Mouse (Mus musculus): ENCODE measurements around the gene Zfp523.

The Zfp523 gene

DNA sequence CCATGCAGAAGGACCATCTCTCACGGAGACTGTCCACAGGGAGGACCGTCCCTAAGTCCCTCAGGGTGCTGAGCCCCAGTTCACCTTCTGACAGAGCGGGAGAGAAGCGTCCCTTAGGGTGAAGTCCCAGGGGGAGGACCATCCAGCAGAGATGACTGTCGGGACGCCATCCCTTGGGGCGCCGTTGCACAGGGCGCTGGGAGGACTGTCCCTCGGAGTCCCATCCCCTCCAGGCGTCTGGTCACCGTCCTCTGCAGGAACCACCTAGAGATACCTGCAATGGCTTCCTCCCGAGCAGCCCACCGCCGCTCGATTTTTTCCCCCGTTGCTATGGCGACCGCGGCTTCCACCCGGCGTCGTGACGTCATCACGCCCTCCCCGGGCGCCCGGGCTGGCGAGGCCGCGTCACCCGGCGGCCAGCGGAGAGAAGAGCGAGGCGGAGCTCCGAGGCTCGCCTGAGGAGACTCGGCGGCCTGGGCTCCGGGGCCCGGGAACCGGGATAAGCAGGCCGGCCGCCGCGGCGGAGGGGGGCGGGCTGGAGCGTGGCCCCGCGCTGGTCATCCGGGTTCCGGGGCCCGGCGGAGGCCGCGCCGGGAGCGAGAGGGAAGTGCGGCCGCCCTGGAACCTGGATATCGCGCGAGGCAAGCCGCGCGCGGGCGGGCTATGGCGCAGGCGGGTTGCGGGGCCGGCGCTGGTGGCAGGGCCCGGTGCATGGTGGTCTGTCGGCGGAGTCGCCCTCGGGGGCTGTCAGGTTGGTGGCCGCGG is at the start of gene Zfp523:
Gene Zfp523 (plus strand): TSS at position 355 of the 765 bp plus-strand sequence.
- DNase-seq = peak; percentile 98

- DNase-seq = no peak
Observed at GRCm38 (mm10) chr17:28129796-28130195, 47.1 kb upstream of the Zfp523 start.

- no peak for DNase-seq
Observed at GRCm38 (mm10) chr17:28130391-28131125, 46.4 kb upstream of the Zfp523 start.

DNA sequence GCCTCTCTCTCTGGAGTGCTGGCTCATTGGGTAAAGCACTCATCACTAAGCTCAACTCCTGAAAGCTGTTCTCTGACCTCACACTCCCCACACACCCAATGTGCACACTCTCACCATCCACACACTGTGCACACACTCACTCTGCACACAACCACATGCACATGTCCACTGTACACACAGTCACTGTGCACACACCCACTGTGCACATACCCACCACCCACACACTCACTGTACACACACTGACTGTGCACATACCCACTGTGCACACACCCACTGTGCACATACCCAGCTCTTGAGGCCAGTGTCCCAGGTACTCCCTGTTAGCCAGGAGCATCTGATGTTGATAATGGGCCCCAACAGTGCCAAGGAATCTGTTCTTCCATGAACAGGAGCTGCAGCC is 45.8 kb upstream of the Zfp523 start:
- DNase-seq = no peak

GRCm38 (mm10) chr17:28133193-28133592 is 43.7 kb upstream of the Zfp523 start:
- peak; percentile 80 for DNase-seq

DNA sequence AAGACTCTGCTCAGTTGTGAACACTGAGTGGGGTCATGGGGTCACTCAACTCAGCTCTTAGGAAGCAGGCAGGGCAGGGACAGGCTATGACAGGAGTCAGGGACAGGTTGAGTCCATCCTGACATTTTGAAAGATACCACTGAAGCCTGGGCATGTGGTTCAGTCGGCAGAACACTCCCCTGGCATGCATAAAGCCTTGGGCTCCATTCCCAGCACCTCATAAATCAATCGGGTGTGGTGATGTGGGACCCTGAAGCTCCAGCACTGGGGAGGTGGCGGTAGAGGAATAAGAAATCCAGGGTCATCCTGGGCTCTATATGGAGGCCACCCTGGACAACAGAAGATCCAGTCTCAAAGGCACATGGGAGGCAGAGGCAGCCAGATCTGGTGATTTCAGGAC is 41.4 kb upstream of the Zfp523 start:
- DNase-seq = no peak

GRCm38 (mm10) chr17:28136266-28136665 is 40.7 kb upstream of the Zfp523 start:
- no peak for DNase-seq

DNA sequence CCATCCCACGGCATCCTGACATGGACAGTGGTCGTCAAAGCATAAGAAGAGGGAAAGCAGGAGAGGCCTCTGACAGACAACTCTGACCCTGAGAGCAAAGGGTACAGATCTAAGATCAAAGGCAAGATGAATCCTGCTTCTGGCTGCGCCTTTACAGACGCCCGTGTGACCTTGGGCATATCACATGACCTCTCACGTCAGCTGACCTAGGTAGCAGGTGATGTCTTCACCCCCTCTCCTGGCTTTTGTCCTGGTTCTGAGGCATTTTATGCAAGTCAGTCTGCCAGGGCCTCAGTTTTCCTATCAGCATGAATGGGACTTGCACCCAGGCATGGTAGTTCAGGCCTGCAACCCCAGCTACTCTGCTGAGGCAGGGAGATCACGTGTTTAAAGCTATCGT is 38.9 kb upstream of the Zfp523 start:
- DNase-seq = no peak

GRCm38 (mm10) chr17:28138685-28139084 is 38.2 kb upstream of the Zfp523 start:
- no peak for DNase-seq

- DNase-seq = no peak
Observed at GRCm38 (mm10) chr17:28140431-28141204, 36.3 kb upstream of the Zfp523 start.

GRCm38 (mm10) chr17:28141205-28141650 is 35.7 kb upstream of the Zfp523 start:
- no peak for DNase-seq

- peak; percentile 63 for DNase-seq
Observed at GRCm38 (mm10) chr17:28141771-28142699, 34.9 kb upstream of the Zfp523 start, which contains the start of gene Scube3. TSS of gene Scube3 (plus strand) at chr17:28142141.

- DNase-seq = no peak
Observed at GRCm38 (mm10) chr17:28142700-28143610, 34.0 kb upstream of the Zfp523 start.

GRCm38 (mm10) chr17:28143751-28144150 is 33.2 kb upstream of the Zfp523 start:
- peak; percentile 61 for DNase-seq

DNA sequence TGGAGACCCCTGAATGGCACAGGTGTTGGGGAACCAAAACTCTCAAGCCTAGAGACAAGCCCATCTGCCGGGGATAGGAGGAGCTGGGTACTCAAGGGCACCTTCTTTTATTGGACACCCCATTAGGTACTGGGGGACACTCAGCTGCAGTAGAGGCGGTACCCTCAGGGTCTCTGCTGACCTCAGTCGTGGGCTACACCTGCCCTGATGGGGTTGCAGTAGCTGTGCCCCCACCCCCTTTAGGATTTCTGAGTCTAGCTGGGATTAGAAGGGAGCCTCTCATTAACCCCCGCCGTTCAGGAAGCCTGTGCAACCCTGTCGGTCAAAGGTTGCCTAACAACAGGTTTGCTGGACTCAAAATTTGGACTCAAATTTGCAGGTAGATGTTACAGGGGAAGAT is 32.7 kb upstream of the Zfp523 start:
- DNase-seq = no peak

DNA sequence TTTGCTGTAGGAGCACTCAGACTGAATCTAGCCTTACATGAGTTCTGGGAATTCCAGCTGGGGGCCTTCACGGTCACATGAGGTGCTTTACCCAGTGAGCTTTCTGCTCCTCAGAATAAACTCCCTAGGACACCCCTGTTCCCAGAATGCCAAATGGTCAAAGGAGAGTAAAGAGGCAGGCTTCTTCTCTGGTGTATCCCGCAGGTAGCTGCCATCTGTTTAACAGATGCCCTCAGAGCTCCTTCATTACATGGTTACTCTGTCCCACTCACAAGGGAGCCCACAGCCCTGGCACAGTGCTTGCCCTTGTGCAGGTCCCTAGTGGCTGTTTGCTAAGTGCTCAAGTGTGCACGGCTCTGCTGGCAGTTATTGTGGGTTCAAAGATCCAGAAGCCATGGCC is 28.6 kb upstream of the Zfp523 start:
- no peak for DNase-seq

GRCm38 (mm10) chr17:28149734-28150133 is 27.2 kb upstream of the Zfp523 start:
- no peak for DNase-seq

GRCm38 (mm10) chr17:28150456-28150855 is 26.5 kb upstream of the Zfp523 start:
- no peak for DNase-seq

DNA sequence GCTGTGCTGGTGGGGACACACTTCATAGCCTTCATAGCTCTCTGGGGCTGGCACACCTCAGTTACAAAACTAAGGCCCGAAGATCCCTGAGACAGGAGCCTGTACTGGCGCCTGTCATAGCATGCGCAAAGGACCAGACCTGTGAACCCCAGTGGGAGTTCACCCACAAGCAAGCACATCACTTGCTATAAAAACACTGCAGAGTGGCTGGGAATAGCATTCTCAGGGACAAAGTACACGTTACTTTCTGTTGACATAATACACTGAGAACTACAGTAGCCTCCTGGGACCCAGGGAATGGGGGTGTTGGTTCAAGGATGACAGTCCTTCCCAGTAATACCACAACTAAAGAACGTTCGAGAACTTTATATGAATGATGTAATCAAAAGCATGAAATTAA is 23.8 kb upstream of the Zfp523 start:
- no peak for DNase-seq

DNA sequence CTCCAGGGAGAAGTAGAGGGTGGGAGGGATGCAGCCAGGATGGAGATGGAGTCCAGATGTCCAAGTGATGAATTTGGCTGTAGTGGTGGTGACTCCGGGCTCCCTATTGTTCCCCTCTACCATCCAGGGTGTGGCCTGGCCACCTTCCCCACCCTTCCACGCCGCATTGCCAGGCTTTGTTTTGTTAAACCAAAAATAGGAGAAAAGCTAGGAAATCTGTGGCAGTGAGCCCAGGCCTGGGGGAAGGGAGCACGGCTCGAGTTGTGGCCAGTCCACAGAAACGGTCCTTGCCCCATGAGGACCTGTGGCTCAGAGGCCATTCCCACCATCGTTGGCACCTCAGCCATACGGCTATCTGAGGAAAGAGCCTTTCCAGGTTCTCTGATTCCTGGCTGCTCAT is 22.0 kb upstream of the Zfp523 start:
- no peak for DNase-seq

DNA sequence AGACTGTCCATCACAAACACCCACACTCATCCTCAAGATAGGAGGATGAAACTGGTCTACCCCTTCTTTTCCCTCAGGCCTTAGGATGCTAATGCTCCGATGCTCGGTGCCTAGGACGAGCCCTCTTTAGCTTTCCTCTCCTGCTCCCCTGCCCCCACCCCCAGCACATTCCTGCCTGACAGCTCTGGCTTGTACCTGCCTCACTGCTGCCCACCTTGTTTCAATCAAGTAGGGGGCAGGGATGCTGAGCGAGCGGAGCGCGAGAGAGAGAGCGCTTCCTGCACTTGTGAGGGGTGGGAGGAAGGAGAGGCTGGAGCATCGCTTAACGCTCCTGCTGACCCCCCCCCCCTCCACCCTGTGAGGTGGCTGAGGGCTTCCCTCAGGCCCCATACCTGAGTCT is 16.6 kb upstream of the Zfp523 start:
- no peak for DNase-seq

Measured in thymus, postnatal 4 days (tissue).